Comparison of ENCODE assay signal across 29 mouse cellular contexts in the genomic region with DNA sequence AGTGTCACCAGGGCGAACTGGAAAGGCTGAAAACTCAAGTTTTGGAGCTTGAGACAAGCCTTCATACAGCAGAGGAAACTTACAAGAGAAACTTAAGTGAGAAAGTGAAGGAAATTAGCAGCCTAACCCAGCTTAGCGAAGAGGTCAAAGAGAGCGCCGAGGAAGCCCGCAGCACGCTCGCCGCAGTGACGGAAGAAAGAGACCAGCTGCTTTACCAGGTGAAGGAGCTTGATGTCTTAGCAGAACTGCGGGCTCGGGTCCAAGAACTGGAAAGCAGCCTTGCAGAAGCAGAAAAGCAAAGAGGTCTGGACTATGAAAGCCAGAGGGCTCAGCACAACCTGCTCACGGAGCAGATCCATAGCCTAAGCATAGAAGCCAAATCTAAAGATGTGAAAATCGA. TPM values are rescaled to one million over a fixed set of nuclear protein-coding genes. Genes with fewer than 3 reads are reported as not detected.
DNase-seq lines count a peak whose midpoint lies in the region; ATAC-seq and TF ChIP-seq lines count a peak whose summit lies in the region.
"Had no signal": no experiment of that assay in that cellular context is flagged by ENCODE, and none has a peak within 500 bp of the region (broad histone marks: within the 10 kb centered on the region; RNA-seq: fewer than 3 reads in every experiment).

No protein-coding gene starts in this region.

- TF ChIP-seq EP300 in stomach, postnatal 0 days (optimal IDR thresholded peaks at IDR 0.05): no peak

- H3K27me3 ChIP-seq in stomach, embryonic 14.5 days (ENCODE audit: control insufficient read depth, insufficient read depth, low read length): no peaks in the 10 kb centered on the region
- no peaks in the 10 kb centered on the region for H3K27me3 ChIP-seq in stomach, postnatal 0 days (ENCODE audit: control insufficient read depth, insufficient read depth, low read length)
- H3K27me3 ChIP-seq: embryonic facial prominence, embryonic 13.5 days; forebrain, embryonic 12.5 days; forebrain, embryonic 15.5 days; heart, embryonic 13.5 days; hindbrain, embryonic 12.5 days; hindbrain, embryonic 15.5 days had no signal

- peak overlapping the region; percentile 39; the same call in 1 of the 2 replicates for H3K27ac ChIP-seq in stomach, embryonic 14.5 days (ENCODE audit: low read length)
- no peak overlapping the region for H3K27ac ChIP-seq in stomach, postnatal 0 days (replicated peaks)
- H3K27ac ChIP-seq: embryonic facial prominence, embryonic 10.5 days; embryonic facial prominence, embryonic 13.5 days; forebrain, embryonic 12.5 days; forebrain, embryonic 15.5 days; heart, adult 2 months; heart, embryonic 10.5 days; heart, embryonic 13.5 days; hindbrain, embryonic 12.5 days; hindbrain, embryonic 15.5 days had no signal

- peaks cover 39% of the 10 kb centered on the region for H3K36me3 ChIP-seq in stomach, embryonic 14.5 days (ENCODE audit: control insufficient read depth, insufficient read depth, low read length)
- H3K36me3 ChIP-seq in stomach, postnatal 0 days (ENCODE audit: control insufficient read depth, insufficient read depth, low read length): peaks cover 27% of the 10 kb centered on the region; the same call in 1 of the 2 replicates

- no peaks in the 10 kb centered on the region for H3K9me3 ChIP-seq in stomach, embryonic 14.5 days (ENCODE audit: control insufficient read depth, low read depth, low read length)
- no peaks in the 10 kb centered on the region for H3K9me3 ChIP-seq in stomach, postnatal 0 days (ENCODE audit: control insufficient read depth, low read length)
- H3K9me3 ChIP-seq: embryonic facial prominence, embryonic 10.5 days; embryonic facial prominence, embryonic 13.5 days; forebrain, embryonic 12.5 days; forebrain, embryonic 15.5 days; heart, embryonic 10.5 days; heart, embryonic 13.5 days; hindbrain, embryonic 12.5 days; hindbrain, embryonic 15.5 days had no signal

- H3K9ac ChIP-seq in stomach, embryonic 14.5 days (replicated peaks; ENCODE audit: low read depth, low read length): no peak overlapping the region
- H3K9ac ChIP-seq in stomach, postnatal 0 days (ENCODE audit: low read length): no peak overlapping the region
- H3K9ac ChIP-seq: embryonic facial prominence, embryonic 13.5 days; forebrain, embryonic 12.5 days; forebrain, embryonic 15.5 days; heart, embryonic 13.5 days; hindbrain, embryonic 12.5 days; hindbrain, embryonic 15.5 days had no signal

- WGBS in stomach, embryonic 14.5 days: 72% methylated on average over 13 of the region's 13 CpGs
- 75% methylated on average over 13 of the region's 13 CpGs for WGBS in stomach, postnatal 0 days

- no peak for ATAC-seq in stomach, embryonic 14.5 days (ENCODE audit: insufficient number of reproducible peaks, insufficient read depth, low FRiP score, low read depth)
- no peak for ATAC-seq in stomach, postnatal 0 days (ENCODE audit: low FRiP score, low TSS enrichment)
- ATAC-seq: activated CD4-positive, CD25-positive, alpha-beta regulatory T cell, adult 4 months; forebrain, embryonic 15.5 days had no signal

- intact Hi-C loops in heart, postnatal 25 days (cut with DNase I): no loop called here

- peak; percentile 83 for DNase-seq in heart, adult 11 months
- no peak for DNase-seq in heart, postnatal 25 days (ENCODE audit: low spot score)
- DNase-seq in kidney, postnatal 4 days: peak; percentile 39 to 41
- no peak for DNase-seq in kidney, adult 11 months
- peak; percentile 51 for DNase-seq in lung, postnatal 10 days
- no peak for DNase-seq in lung, postnatal 25 days (ENCODE audit: low spot score)
- no peak for DNase-seq in stomach, postnatal 0 days (ENCODE audit: low spot score)
- DNase-seq: adrenal gland, adult 8-10 months; adrenal gland, postnatal 25 days; cerebellum, adult 18-20 months; cerebellum, adult 9-11 months; cerebellum, postnatal 25 days; embryo, embryonic 11 days; gastrocnemius, postnatal 25 days; heart, adult 2 months; heart, postnatal 14 days had no signal

- no peaks in the 10 kb centered on the region for H3K4me1 ChIP-seq in stomach, embryonic 14.5 days (ENCODE audit: control insufficient read depth, insufficient read depth, low read length)
- no peaks in the 10 kb centered on the region for H3K4me1 ChIP-seq in stomach, postnatal 0 days (replicated peaks; ENCODE audit: control insufficient read depth, insufficient read depth)
- H3K4me1 ChIP-seq: embryonic facial prominence, embryonic 10.5 days; embryonic facial prominence, embryonic 13.5 days; forebrain, embryonic 12.5 days; forebrain, embryonic 15.5 days; hindbrain, embryonic 12.5 days; hindbrain, embryonic 15.5 days had no signal

- no peak overlapping the region for H3K4me3 ChIP-seq in stomach, embryonic 14.5 days (ENCODE audit: low read depth, low read length)
- no peak overlapping the region for H3K4me3 ChIP-seq in stomach, postnatal 0 days (ENCODE audit: low read depth, low read length)
- H3K4me3 ChIP-seq: embryonic facial prominence, embryonic 10.5 days; embryonic facial prominence, embryonic 13.5 days; erythroblast, embryonic 14.5 days; forebrain, embryonic 12.5 days; forebrain, embryonic 15.5 days; heart, adult 2 months; heart, embryonic 10.5 days; heart, embryonic 13.5 days; hindbrain, embryonic 12.5 days; hindbrain, embryonic 15.5 days had no signal

- no peak overlapping the region for H3K4me2 ChIP-seq in stomach, embryonic 14.5 days (replicated peaks; ENCODE audit: low read depth, low read length)
- no peak overlapping the region for H3K4me2 ChIP-seq in stomach, postnatal 0 days (replicated peaks; ENCODE audit: low read depth)
- H3K4me2 ChIP-seq: embryonic facial prominence, embryonic 13.5 days; forebrain, embryonic 12.5 days; forebrain, embryonic 15.5 days; heart, embryonic 13.5 days; hindbrain, embryonic 12.5 days; hindbrain, embryonic 15.5 days had no signal

- TF ChIP-seq CTCF in stomach, postnatal 0 days (IDR thresholded peaks at IDR 0.05; ENCODE audit: low read depth): no peak

RNA-seq across cellular contexts. Expression of a gene that starts 22.5 kb away (rescaled TPM):
- 1 to 10 TPM; 7.3 to 7.4 TPM for total RNA-seq in heart, postnatal 25 days (2021)
- polyA plus RNA-seq in stomach, embryonic 14.5 days (2014; fragmentation: Nextera tagmentation; extraction: Ambion mirVana): 2.1 and 2.7 TPM in 2 replicates
- 3.0 and 3.7 TPM in 2 replicates for polyA plus RNA-seq in stomach, postnatal 0 days (2015; fragmentation: Nextera tagmentation; extraction: Ambion mirVana)

RNA-seq across cellular contexts. Expression of a gene that starts 37.4 kb away (rescaled TPM):
- total RNA-seq in heart, postnatal 25 days (2021): 10 to 100 TPM; 37.9 to 43.5 TPM
- polyA plus RNA-seq in stomach, embryonic 14.5 days (2014; fragmentation: Nextera tagmentation; extraction: Ambion mirVana): 123 and 125 TPM in 2 replicates
- polyA plus RNA-seq in stomach, postnatal 0 days (2015; fragmentation: Nextera tagmentation; extraction: Ambion mirVana): 88.5 and 100 TPM in 2 replicates

RNA-seq across cellular contexts. Expression of a gene that starts 37.5 kb away (rescaled TPM):
- total RNA-seq in heart, postnatal 25 days (2021): under 1 TPM; 0.59 to 0.86 TPM
- 1.8 and 2.1 TPM in 2 replicates for polyA plus RNA-seq in stomach, embryonic 14.5 days (2014; fragmentation: Nextera tagmentation; extraction: Ambion mirVana)
- polyA plus RNA-seq in stomach, postnatal 0 days (2015; fragmentation: Nextera tagmentation; extraction: Ambion mirVana): 3.1 and 4.7 TPM in 2 replicates
- total RNA-seq: common myeloid progenitor, adult 5-6 weeks; hematopoietic stem cell, adult 5-6 weeks had no signal

Comparison
In these comparisons a context has a peak if more than half of its experiments do, and no peak if none do; other contexts are left out.
1. DNase-seq: peak in heart, adult 11 months (single experiment), kidney, postnatal 4 days (2 of 2) and lung, postnatal 10 days (single experiment); none in heart, postnatal 25 days (single experiment), kidney, adult 11 months (single experiment), lung, postnatal 25 days (single experiment) and stomach, postnatal 0 days (single experiment).